Mouse (Mus musculus): ENCODE results near the gene Phf1.

- TF ChIP-seq POLR2A (IDR thresholded peaks at IDR 0.05; ENCODE audit: insufficient read length, low read depth) (peak; percentile 73), USF1 (IDR thresholded peaks at IDR 0.05; ENCODE audit: low read depth) (no peak), SRF (IDR thresholded peaks at IDR 0.05; ENCODE audit: control insufficient read depth, insufficient read length, low read depth) (no peak), CEBPB (IDR thresholded peaks at IDR 0.05; ENCODE audit: insufficient read depth, poor library complexity, severe bottlenecking) (no peak), MAX (IDR thresholded peaks at IDR 0.05; ENCODE audit: low read depth) (no peak), MYOD1 (IDR thresholded peaks at IDR 0.05; ENCODE audit: control insufficient read depth in 1 of 3, insufficient read length in 2 of 3, low read depth in 2 of 3) (no peak), E2F4 (IDR thresholded peaks at IDR 0.05; ENCODE audit: insufficient read depth) (no peak)
These were observed 13.7 kb downstream of the Phf1 start for GRCm38 (mm10) chr17:26946567-26946966.

Measured in myocyte (in vitro differentiated cells).